Mouse (Mus musculus): ENCODE measurements around the gene Creb3l2. TPM values are rescaled to one million over a fixed set of nuclear protein-coding genes. Genes with fewer than 3 reads are reported as not detected.

Gene Creb3l2
- polyA plus RNA-seq, 1 experiment from 2014 or later = 44.6 TPM

- ATAC-seq (ENCODE audit: low FRiP score, low read depth) = no peak
- peaks cover 37% of the 10 kb centered on the region for H3K4me1 ChIP-seq
- no peak overlapping the region for H3K4me3 ChIP-seq
- no peak overlapping the region for H3K27ac ChIP-seq
- H3K9me3 ChIP-seq = no peaks in the 10 kb centered on the region
- no peak overlapping the region for H3K4me2 ChIP-seq (replicated peaks)
- H3K36me3 ChIP-seq = peaks cover 57% of the 10 kb centered on the region
- no peak overlapping the region for H3K9ac ChIP-seq
- no peaks in the 10 kb centered on the region for H3K27me3 ChIP-seq
- 96% methylated on average over 8 of the region's 8 CpGs for WGBS
These were observed 77.6 kb downstream of the Creb3l2 start for GRCm38 (mm10) chr6:37364361-37364760.

GRCm38 (mm10) chr6:37360813-37361385 is 81.0 kb downstream of the Creb3l2 start:
- no peak for ATAC-seq (ENCODE audit: low FRiP score, low read depth)
- Histone ChIP-seq H3K4me3 (no peak overlapping the region), H3K9me3 (no peaks in the 10 kb centered on the region), H3K27ac (peak overlapping the region; percentile 53; the same call in 1 of the 2 replicates), H3K4me2 (replicated peaks) (no peak overlapping the region), H3K9ac (no peak overlapping the region), H3K27me3 (no peaks in the 10 kb centered on the region), H3K4me1 (peaks cover 47% of the 10 kb centered on the region), H3K36me3 (peaks cover 80% of the 10 kb centered on the region)
- WGBS = 26% methylated on average over 11 of the region's 11 CpGs

- Histone ChIP-seq H3K9me3 (no peaks in the 10 kb centered on the region), H3K4me1 (peaks cover 38% of the 10 kb centered on the region), H3K4me3 (no peak overlapping the region), H3K9ac (no peak overlapping the region), H3K36me3 (peaks cover 74% of the 10 kb centered on the region), H3K27ac (peak overlapping the region; percentile 82), H3K27me3 (no peaks in the 10 kb centered on the region), H3K4me2 (replicated peaks) (0 out of 2 replicates have a peak overlapping the region, but pooled peaks have one; percentile 14)
- ATAC-seq (ENCODE audit: low FRiP score, low read depth) = peak; percentile 70; the same call in 1 of the 2 replicates
- 29% methylated on average over 17 of the region's 17 CpGs for WGBS
These were observed 87.3 kb downstream of the Creb3l2 start for GRCm38 (mm10) chr6:37354449-37355179.

- Histone ChIP-seq H3K27ac (no peak overlapping the region), H3K9ac (no peak overlapping the region), H3K4me1 (peaks cover 38% of the 10 kb centered on the region), H3K27me3 (no peaks in the 10 kb centered on the region), H3K36me3 (peaks cover 66% of the 10 kb centered on the region), H3K9me3 (no peaks in the 10 kb centered on the region), H3K4me3 (no peak overlapping the region), H3K4me2 (replicated peaks) (no peak overlapping the region)
- no peak for ATAC-seq (ENCODE audit: low FRiP score, low read depth)
- WGBS = 83% methylated on average over 9 of the region's 9 CpGs
These were observed 88.3 kb downstream of the Creb3l2 start for GRCm38 (mm10) chr6:37353616-37354015.

- Histone ChIP-seq H3K4me1 (peaks cover 26% of the 10 kb centered on the region), H3K4me2 (replicated peaks) (no peak overlapping the region), H3K27ac (no peak overlapping the region), H3K4me3 (no peak overlapping the region), H3K9me3 (no peaks in the 10 kb centered on the region), H3K36me3 (peaks cover 71% of the 10 kb centered on the region), H3K9ac (no peak overlapping the region), H3K27me3 (no peaks in the 10 kb centered on the region)
- WGBS = 26% methylated on average over 10 of the region's 10 CpGs
- ATAC-seq (ENCODE audit: low FRiP score, low read depth) = 0 out of 2 replicates have a peak, but pooled peaks have one; percentile 50
These were observed 90.1 kb downstream of the Creb3l2 start for GRCm38 (mm10) chr6:37351731-37352380.

GRCm38 (mm10) chr6:37350315-37350714 is 91.6 kb downstream of the Creb3l2 start:
- no peak overlapping the region for H3K4me2 ChIP-seq (replicated peaks)
- H3K27ac ChIP-seq = no peak overlapping the region
- H3K9ac ChIP-seq = no peak overlapping the region
- no peaks in the 10 kb centered on the region for H3K27me3 ChIP-seq
- H3K36me3 ChIP-seq = peaks cover 68% of the 10 kb centered on the region
- no peak for ATAC-seq (ENCODE audit: low FRiP score, low read depth)
- 92% methylated on average over 8 of the region's 8 CpGs for WGBS
- H3K4me1 ChIP-seq = peaks cover 11% of the 10 kb centered on the region
- no peak overlapping the region for H3K4me3 ChIP-seq
- no peaks in the 10 kb centered on the region for H3K9me3 ChIP-seq

- 72% methylated on average over 5 of the region's 5 CpGs for WGBS
- H3K36me3 ChIP-seq = peaks cover 73% of the 10 kb centered on the region
These were observed 94.3 kb downstream of the Creb3l2 start for GRCm38 (mm10) chr6:37347606-37348005.

GRCm38 (mm10) chr6:37338055-37338454 is 103.9 kb downstream of the Creb3l2 start:
- Histone ChIP-seq H3K4me1 (peaks cover 29% of the 10 kb centered on the region), H3K9ac (no peak overlapping the region), H3K36me3 (peaks cover 76% of the 10 kb centered on the region), H3K4me3 (no peak overlapping the region), H3K27me3 (no peaks in the 10 kb centered on the region), H3K4me2 (replicated peaks) (no peak overlapping the region), H3K9me3 (no peaks in the 10 kb centered on the region), H3K27ac (no peak overlapping the region)
- no peak for ATAC-seq (ENCODE audit: low FRiP score, low read depth)
- 82% methylated on average over 5 of the region's 5 CpGs for WGBS

More at GRCm38 (mm10) chr6:37347606-37348005, 94.3 kb downstream of the Creb3l2 start:
- H3K9ac ChIP-seq = no peak overlapping the region
- H3K4me3 ChIP-seq = no peak overlapping the region
- no peak overlapping the region for H3K27ac ChIP-seq
- H3K27me3 ChIP-seq = no peaks in the 10 kb centered on the region
- H3K9me3 ChIP-seq = no peaks in the 10 kb centered on the region
- no peaks in the 10 kb centered on the region for H3K4me1 ChIP-seq
- H3K4me2 ChIP-seq (replicated peaks) = no peak overlapping the region
- ATAC-seq (ENCODE audit: low FRiP score, low read depth) = no peak

- Histone ChIP-seq H3K4me3 (no peak overlapping the region), H3K4me2 (replicated peaks) (no peak overlapping the region), H3K27me3 (no peaks in the 10 kb centered on the region), H3K4me1 (peaks cover 41% of the 10 kb centered on the region), H3K27ac (peak overlapping the region; percentile 28), H3K36me3 (peaks cover 86% of the 10 kb centered on the region), H3K9me3 (no peaks in the 10 kb centered on the region), H3K9ac (no peak overlapping the region)
- 26% methylated on average over 5 of the region's 5 CpGs for WGBS
- ATAC-seq (ENCODE audit: low FRiP score, low read depth) = no peak; the same call in 1 of the 2 replicates
These were observed 105.1 kb downstream of the Creb3l2 start for GRCm38 (mm10) chr6:37336831-37337260.

- no peak overlapping the region for H3K4me3 ChIP-seq
- H3K4me2 ChIP-seq (replicated peaks) = no peak overlapping the region
- peak overlapping the region; percentile 28; the same call in 1 of the 2 replicates for H3K27ac ChIP-seq
- H3K9ac ChIP-seq = no peak overlapping the region
- no peak for ATAC-seq (ENCODE audit: low FRiP score, low read depth)
- no peaks in the 10 kb centered on the region for H3K9me3 ChIP-seq
- H3K27me3 ChIP-seq = no peaks in the 10 kb centered on the region
- 58% methylated on average over 7 of the region's 7 CpGs for WGBS
- peaks cover 45% of the 10 kb centered on the region for H3K4me1 ChIP-seq
- H3K36me3 ChIP-seq = peaks cover 88% of the 10 kb centered on the region
These were observed 105.6 kb downstream of the Creb3l2 start for GRCm38 (mm10) chr6:37336381-37336780.

GRCm38 (mm10) chr6:37332846-37333245 is 109.1 kb downstream of the Creb3l2 start:
- peaks cover 79% of the 10 kb centered on the region for H3K4me1 ChIP-seq
- H3K4me2 ChIP-seq (replicated peaks) = no peak overlapping the region
- H3K27me3 ChIP-seq = no peaks in the 10 kb centered on the region
- H3K9me3 ChIP-seq = no peaks in the 10 kb centered on the region
- WGBS = 33% methylated on average over 10 of the region's 10 CpGs
- no peak overlapping the region for H3K9ac ChIP-seq
- peak overlapping the region; percentile 29; the same call in 1 of the 2 replicates for H3K27ac ChIP-seq
- no peak overlapping the region for H3K4me3 ChIP-seq
- H3K36me3 ChIP-seq = peaks cover 87% of the 10 kb centered on the region
- no peak for ATAC-seq (ENCODE audit: low FRiP score, low read depth)
